Mouse (Mus musculus) cerebral cortex, adult 2 months (tissue): ENCODE measurements around the gene Timp3.

Experiments
- WGBS: fragments of 180-500 bp; shearing (Covaris S2); methylation state at CpG from one replicate; pipeline ENCODE4 v1.1.7; 2018; 5-methylcytosine and 5-hydroxymethylcytosine counted together

The Timp3 gene

DNA sequence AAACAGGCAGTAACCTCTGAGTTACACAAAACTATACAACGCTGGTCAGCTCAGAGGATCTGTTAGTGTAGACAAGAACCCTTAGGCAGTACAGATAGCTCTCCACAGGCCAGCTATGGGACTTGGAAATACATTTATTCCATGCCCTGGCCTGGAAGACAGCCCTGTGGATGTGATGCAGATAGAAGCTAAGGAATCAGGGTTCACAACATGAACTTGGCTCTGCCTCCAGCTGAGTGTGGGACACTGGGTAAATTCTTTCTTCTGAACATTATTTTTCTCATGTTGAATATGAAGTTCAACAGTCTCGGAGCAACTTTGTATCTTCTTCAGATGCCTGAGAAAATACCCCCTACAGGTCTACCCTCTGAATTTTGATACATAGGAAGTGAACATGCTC, 2.9 kb upstream of the Timp3 start:
- 97% methylated on average over 2 of the region's 2 CpGs for WGBS

DNA sequence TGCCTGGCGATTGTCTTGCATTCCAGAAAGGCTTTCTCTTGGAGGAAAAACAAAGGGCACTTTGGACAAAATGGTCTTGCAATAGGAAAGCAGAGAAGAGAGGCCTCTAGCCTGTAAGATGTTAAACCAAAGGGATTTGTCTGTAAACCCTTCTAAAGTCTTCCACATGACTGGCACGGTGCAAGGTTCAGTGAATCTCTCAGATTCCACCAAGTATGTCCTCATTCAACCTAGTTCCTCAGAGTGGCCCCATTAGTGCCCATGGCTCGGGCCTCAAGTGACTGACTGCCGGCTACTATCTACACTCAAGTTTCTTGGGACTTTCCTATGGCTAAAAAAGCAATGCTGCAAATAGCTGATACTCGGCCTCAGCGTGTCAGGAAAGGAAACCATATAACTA, 1.8 kb upstream of the Timp3 start:
- 91% methylated on average over 6 of the region's 6 CpGs for WGBS

DNA sequence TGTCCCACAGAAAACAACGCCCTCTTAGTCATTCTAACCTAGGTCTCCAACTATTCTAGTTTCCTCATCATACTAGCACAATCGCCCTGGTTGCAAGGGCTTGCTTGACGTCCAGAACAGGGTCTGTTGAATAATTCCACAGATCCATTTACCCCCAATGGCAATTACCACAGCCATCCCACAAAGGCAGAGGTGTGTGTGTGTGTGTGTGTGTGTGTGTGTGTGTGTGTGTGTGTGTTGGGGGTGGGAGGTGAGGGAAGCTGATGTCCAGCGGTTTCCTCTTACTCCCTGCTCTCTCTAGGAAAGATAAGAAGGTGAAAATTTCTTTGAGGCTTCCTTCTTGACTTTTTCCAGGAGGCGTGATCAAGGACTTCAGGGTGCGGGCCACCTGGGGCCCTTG, 377 bp upstream of the Timp3 start:
- 70% methylated on average over 6 of the region's 6 CpGs for WGBS

DNA sequence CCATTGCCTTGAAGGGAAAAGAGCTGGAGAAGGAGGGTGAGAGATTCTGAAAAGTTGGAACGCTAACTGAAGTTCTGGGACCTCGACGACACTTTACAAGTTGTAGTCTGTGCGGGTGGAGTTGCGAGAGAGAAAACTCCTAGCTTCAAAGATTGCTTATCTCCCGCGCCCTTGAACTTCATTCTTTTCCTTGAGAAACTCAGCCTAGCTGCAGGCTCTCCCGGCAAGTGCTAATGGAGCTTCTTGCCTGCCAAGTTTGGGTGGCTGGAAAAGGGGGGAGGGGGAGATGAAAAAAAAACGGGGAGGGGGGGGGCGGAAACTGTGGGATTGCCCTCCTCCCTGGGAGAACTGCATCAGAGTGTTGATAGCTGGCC, 932 bp downstream of the Timp3 start:
- WGBS, result 6% methylated on average over 9 of the region's 10 CpGs

DNA sequence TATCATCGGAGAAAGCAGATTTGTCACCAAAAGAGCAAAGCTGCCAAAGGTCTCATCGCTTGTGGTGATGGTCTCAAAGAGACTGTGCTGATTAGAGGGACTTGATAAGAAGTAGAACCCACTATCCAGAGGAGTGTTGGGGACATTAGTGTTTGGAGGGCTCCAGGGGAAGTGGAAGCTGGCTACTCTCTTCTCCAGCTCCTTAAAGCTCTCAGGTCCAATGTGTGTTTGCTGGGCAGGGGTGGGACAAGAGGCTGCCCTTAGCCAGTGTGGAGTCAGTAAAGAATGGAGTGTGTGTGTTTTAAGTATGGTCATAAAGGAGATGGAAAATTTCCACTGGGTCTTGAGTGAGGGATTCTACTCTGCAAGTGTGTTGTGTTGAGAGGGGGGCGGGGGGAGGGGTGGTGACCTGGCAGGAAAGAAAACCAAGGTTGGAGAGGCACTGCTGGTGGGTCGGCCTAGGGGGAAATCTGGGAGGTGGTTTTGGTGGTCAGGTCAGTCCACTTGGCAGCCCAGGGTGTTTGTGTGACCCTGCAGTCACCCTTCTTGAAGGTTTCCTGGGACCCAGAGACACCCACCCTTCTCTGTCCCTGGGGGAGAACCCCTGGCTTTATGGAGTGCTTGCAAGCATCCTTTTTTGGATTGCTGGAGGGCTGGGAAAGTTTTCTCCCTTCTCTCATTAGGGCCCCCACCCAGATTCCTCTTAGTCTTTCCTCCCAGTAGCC, 1.6 kb downstream of the Timp3 start:
- 45% methylated on average over 4 of the region's 4 CpGs for WGBS

DNA sequence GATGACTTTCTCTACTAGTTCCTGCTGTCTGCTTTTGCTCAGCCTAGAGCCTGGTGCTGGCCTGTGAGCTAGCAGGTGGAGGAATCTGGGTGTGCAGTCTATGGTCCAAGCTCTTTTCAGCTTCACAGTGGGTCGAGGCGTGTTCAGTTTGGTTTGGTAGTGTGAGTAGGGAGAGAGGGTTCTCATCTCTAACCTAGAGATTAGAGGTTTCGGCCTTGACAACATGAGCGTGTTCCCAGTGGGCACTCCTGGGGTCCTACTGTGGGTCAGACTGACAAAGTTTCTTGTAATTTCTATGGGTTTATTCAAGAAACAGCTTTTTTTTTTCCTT, 2.1 kb downstream of the Timp3 start:
- 62% methylated on average over 4 of the region's 4 CpGs for WGBS

DNA sequence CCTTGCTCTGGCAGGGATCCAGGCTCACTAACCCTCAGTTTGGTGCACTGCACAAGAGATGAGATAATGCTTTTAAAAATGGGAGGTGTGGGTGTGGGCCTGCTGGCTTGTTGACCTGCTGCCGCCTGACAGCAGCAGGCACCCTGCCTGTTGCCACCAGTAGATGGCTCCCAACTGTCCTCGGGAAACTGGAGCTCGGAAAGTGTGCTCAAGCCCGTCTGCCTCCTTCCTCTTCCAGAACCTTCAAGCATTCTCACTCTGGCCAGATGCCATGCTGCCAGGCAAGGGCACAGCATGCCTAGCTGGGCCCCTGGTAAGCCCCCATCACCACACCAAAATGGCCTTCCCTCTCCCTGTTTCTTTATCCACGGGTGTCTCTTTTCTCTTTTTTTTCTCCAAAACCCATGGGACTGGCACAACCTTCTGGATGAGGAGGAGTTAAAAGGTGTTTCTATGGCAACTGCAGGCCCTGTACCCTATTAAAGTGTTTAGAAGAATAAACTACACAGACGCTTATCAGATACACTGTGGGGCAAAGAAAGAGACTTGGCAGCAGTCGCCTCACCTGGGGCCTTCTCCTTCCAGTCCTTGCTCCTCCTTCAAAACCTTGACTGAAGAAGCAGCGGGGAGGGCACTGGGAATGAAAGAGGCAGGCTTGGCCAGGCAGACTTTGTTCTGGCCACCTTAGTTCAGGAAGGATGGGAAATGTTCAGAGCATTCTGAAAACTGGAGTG, 2.8 kb downstream of the Timp3 start:
- WGBS, result 17% methylated on average over 8 of the region's 8 CpGs

DNA sequence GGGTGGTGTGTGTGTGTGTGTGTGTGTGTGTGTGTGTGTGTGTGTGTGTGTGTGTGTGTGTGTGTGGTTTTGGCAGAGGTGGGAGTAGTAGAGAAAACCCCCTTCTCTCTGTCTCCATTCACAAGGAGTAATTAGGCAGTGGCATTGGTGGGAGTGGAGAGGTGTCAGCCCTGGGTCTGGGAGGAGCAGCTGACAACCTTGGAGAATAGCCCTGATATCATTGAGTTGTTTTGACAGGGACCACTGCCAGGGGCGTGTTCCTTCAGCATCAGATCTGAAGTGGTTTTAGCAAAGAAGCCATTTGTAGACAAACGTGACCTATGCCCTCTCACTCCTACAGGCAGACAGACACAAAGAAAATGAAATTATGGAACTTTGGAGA, 3.3 kb downstream of the Timp3 start:
- WGBS, result 55% methylated on average over 2 of the region's 2 CpGs

DNA sequence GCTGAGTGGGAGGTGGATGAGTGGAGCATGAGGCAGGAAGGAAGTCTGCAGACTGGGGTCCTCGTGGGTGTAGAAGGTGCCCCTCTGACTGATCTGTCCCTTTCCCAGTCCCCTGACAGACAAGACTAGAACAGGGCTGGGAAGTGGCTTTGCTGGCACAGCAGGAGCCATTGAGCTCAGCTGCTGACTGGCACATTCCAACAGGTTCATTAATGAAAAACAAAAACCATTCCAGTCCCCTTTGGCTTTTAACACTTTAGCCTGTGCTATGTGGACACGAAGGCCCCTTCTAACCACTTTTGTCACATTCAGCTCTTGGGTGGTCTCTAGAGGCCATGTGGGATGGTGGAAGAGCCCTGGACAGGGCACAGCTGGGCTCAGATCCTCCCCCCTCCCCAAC, 4.4 kb downstream of the Timp3 start:
- 44% methylated on average over 2 of the region's 2 CpGs for WGBS

DNA sequence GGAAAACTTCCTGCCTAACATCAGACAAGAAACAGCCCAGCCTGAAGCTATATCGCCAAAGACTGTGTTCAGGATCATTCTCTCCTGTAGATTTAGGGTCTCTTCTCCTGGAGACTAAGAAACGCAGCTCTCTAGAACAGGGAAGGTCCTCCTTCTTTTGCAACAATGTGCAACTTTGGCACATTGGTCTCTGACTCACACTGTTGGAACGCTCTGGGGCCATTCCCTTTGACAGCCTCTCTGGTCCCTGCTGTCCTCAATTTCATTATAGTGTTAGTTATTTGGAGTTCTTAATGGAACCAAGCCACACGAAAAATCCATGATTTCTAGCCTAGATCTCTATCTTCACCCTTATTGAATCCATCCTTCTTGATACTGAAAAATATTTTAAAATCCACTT, 7.1 kb downstream of the Timp3 start:
- 78% methylated on average over 4 of the region's 4 CpGs for WGBS

DNA sequence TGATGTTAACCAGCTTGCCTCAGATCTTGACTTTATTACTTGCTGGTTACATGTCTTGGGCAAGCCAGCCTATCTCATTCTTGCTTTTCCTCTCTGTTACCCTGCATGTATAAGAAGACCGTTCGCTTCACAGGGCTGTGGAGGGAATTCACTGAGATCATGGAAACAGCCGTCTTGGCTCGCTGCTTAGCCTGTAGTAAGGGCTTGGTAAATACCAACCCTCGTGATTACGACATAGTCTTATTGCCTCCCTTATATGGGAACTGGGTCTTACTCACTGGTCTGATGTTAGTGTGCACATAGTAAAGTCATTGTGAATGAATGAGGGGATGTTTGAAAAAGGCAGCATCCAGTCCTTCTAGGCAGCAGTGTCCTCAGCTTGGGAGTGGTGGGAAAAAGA, 10.4 kb downstream of the Timp3 start:
- 62% methylated on average over 6 of the region's 6 CpGs for WGBS

DNA sequence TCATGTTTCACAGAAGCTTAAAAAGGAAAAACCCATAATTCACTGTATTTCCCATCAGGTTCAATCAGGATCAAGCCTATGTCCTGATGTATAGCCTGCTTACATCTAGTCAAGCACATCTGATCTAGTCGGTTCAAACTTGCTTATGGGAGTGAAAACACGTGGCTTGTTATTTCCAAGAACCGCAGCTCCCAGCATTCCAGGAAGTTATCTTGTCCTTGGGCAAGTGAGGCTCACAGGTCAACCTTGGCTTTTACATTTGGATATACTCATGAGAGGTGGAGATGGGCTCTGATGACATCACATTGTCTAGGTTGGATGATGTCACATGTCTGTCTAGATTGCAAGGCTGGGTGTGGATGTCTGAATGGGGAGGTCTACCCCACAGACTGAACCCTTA, 12.8 kb downstream of the Timp3 start:
- 86% methylated on average over 3 of the region's 3 CpGs for WGBS

DNA sequence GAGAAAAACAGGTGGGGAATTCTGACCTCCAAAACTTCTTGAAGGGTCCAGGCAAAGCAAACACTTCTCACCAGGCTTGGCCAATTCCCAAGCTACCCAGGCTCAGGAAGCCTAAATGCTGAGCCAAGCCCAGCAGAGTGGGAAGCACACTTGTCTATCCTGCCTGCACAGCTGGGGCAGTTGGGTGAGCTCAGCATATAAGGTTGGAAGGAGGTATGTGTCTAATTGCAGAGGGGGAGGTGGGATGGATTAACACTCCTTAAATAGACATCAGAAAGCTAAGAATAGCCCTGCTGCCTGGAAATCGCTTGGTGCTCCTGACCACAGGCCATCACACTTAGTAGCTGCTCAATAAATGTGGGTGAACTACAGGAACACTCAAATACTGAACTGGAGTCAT, 13.3 kb downstream of the Timp3 start:
- WGBS, result 56% methylated on average over 1 of the region's 1 CpGs

DNA sequence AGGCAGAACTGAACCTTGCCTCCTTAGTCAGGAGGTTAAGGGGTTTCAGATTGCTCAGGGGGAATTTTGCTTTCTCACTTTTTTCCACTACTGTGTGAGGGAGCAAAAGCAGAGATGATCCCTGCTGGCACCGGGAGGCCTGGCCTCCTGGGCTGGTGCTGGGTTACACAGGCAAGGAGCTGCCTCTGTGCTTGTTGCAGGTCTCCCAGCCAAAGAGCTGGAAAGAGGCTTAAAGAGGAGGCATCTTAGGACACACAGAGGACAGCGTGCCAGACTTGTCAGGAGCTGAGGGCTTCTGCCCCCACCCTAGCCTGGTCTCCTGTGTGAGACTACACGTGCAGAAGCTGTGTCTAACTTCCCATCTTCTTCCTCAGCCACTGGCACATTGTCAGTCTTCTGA, 15.3 kb downstream of the Timp3 start:
- whole genome bisulfite sequencing, result 58% methylated on average over 3 of the region's 3 CpGs

DNA sequence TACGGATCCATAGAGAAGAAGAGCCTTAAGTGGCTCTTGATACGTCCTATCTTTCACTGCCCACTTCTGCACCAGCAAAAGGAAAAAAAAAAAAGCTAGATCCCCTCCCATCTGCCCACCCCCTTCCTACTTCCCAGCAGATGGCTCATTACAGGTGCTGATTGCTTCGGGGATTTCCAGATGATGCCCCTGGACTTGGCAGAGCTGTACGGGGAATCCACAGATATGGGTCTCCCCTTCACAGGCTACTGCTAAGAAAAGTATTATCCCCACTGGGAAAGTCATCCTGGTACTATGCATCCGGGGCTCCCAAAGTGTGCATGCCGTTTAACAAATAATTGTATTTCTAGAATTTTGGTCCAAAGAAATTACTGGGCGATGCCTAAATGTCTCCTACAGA, 17.5 kb downstream of the Timp3 start:
- 80% methylated on average over 7 of the region's 7 CpGs for WGBS

DNA sequence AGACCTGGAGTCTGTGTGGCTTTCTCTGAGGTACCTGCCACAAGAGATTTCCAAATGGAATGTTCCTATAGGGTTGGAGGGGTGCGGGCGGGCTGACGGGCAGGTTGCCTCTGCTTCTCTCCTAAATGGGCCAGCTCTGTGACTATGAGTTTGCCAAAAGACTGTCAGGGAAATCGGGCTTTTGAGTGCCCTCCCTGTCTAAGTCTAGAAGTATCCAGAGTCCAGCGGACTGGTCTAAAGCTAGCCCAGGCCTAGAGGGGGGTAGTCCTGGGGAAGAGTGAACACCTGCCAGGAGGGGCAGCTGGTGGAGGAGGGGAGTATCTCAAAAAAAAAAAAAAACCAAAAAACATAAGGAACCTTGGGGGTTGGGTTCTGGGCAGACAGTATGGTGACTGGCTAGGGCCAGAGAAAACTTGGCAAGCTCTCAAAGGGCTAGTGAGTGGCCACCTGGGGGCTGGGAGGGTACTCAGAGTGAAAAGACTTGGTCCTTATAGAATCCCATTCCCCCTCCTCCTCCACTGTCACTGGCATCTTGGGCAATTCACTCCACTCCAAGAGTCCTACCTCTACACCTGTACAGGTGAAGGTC, 18.5 kb downstream of the Timp3 start:
- 73% methylated on average over 5 of the region's 5 CpGs for WGBS

DNA sequence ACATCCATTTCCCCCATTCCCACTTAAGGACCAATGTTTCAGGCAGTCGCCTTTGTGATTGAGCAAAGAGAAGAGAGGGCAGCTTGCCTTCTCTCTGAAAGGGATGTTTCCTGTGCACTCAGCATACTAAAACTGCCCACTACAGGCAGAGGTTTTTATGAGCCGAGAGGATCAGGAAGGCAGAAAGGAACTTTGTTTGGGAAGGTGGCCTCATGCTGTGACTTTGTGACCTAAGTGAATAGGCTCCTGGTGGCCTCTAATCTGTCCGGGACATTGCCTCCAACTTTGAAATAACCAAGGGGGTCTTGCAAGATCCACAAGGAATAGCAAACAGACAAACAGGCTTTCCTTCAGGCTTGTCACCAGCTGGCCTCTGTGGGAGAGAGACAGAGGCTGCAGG, 19.4 kb downstream of the Timp3 start:
- WGBS, result 60% methylated on average over 3 of the region's 3 CpGs

DNA sequence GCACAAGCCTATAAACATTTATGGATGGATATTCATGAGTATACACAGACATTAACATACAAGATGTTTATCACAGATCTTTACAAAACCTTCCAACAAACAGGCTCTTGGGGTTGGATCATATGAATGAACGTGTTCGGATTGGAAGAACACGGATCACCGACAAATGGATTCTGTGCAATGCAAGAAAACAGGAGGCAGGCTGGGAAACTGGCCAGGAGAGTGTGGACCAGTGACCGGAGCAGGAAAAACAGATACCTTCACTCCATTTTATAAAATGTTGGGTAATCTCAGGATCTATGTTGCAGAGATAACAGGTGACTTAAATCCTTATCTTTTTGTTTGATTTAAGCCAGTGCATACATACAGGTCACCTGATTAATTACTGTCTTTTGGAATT, 20.0 kb downstream of the Timp3 start:
- WGBS, result 87% methylated on average over 5 of the region's 5 CpGs

DNA sequence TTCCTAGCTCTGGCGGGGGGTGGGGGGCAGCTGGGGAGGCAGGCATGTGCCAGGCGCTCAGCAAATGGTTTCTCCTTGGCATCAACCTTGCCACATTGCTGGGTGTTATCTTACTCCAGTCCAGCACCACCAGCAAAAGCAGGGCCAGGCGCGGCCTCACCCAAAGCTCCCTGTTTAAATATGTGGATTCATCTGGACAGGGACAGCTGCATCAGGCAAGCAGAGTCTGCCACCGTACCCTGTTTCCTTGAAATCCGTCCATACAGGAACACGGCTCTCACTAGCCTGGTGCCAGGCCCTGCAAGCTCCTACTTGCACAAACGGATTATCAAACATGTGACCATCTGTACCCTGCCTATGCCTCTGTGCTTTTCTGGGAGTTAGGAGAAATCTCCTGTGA, 21.0 kb downstream of the Timp3 start:
- WGBS, result 60% methylated on average over 8 of the region's 8 CpGs

DNA sequence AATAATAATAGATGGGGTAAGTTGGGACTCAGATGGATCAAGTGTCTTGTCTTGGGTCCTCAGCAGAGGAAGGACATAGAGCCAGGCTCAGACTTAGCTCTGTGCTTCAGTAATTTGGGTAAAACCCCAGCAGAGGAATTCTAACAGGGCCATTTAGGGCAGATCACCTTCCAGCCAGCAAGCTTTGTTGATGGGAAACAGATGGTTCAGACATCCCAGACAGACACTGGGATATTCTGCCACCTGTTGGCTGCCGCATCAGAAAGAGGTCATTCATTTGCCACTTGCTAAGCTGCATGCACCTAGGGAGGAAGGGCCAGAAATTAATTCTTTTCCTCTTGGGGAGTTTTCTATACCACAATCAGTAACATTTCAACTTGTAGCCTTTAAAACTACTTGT, 21.8 kb downstream of the Timp3 start:
- WGBS, result 79% methylated on average over 1 of the region's 1 CpGs

DNA sequence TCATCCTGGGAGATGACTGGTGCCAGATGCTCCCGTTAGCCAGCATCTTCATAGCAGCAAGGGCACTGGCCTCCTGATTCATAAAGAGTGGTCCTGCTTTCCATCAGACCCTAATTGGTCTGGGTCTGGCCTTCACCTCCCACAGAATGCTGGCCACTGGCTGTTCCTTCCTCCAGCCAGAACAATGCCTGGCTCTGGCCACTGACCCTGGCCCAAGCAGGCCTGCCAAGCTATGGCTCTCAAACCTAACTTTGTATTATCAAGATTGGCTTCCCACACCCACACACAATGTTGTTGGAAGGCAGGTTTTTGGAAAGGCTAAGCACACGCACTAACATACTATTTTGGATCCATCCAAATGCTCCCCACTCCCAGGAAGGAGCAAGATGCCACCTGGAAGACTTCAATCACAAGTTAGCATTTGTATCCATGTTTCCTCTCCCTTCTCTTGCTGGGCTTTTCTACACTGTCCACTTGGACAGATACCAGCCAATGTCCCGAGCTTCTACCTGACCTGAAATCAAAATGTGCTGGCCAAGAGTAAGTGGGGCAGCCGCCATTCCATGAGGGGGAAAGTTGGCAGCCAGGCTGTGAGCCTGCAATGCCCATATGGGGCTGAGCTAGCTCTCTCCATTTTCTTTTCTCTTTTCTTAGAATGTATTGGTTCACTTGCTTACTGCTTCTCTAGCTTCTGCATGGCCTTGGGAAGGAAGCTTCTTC, 23.3 kb downstream of the Timp3 start:
- WGBS, result 62% methylated on average over 4 of the region's 4 CpGs

DNA sequence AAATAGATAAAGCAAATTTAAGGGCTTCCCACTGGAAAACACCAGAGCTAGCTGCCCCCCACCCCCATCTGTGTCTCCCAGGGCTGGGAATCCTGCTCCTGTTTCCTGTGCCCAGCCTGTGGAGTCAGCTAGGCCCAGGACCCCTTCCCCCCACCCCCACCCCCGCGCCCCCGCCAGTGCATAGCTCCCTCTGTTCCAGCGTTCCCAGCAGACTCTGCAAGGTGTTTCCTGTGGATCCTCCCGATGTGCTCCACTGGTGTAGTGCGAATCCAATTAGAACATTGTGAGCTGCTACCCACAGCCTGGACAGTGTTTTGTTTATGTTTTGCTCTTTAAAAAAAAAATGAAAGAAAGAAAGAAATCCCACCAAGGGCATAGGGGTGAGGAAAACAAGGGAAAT, 25.1 kb downstream of the Timp3 start:
- WGBS, result 37% methylated on average over 6 of the region's 6 CpGs

DNA sequence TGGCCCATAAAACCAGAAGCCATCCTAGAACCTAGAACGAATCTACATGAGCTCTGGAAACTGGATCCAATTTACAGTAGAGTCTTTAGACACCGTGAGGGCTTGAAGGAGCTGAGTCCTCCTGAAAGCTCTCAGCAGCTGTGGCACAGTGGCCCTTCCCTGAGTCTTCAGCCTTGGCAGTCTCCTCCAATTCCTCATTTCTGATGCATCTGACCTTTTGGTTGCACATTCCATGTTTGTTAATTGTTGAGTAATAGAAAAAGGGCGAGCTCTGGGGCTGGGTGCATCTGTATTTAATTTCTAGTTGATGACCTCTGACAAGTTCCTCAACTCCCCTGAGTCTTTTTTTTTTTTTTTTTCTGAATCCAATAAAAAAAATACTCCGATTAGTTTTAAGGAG, 28.0 kb downstream of the Timp3 start:
- WGBS, result 87% methylated on average over 4 of the region's 4 CpGs
